ENCODE assay signal across 22 mouse cellular contexts in the genomic region with DNA sequence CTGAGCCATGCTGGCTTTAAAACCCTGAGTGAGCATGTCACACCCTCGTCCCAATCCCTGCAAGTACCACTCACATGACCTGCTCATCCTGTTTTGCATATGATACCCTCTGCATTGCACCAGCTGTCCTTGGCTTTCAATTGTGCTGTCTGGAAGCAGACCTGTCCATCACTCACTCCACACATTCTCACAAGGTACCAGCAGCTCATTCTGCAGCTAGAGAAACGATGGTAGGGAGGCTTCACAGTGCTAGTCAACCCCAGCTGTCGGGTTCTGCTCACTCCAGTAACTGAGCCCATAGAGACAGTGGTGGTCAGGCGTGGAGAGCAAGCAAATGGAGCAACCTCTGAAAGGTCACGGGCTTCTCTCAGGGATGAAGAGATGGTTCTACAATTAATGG.
"Had no signal": no experiment of that assay in that cellular context is flagged by ENCODE, and none has a peak within 500 bp of the region (broad histone marks: within the 10 kb centered on the region; RNA-seq: fewer than 3 reads in every experiment).

No protein-coding gene starts in this region.

- H3K36me3 ChIP-seq: liver, embryonic 15.5 days; lung, embryonic 15.5 days; midbrain, embryonic 15.5 days; neural tube, embryonic 15.5 days had no signal

- H3K9ac ChIP-seq: liver, embryonic 12.5 days; liver, embryonic 15.5 days; lung, embryonic 15.5 days; midbrain, embryonic 15.5 days; neural tube, embryonic 12.5 days; neural tube, embryonic 15.5 days had no signal

- ATAC-seq: liver, embryonic 12.5 days; midbrain, embryonic 15.5 days had no signal

- H3K9me3 ChIP-seq: liver, embryonic 12.5 days; liver, embryonic 15.5 days; lung, embryonic 15.5 days; megakaryocyte, embryonic 14.5 days; midbrain, embryonic 10.5 days; midbrain, embryonic 15.5 days; neural tube, embryonic 12.5 days; neural tube, embryonic 15.5 days had no signal

- H3K4me1 ChIP-seq: lung, embryonic 15.5 days; midbrain, embryonic 15.5 days had no signal

- H3K4me3 ChIP-seq: layer of hippocampus, adult 2 months; liver, embryonic 12.5 days; liver, embryonic 15.5 days; lung, embryonic 15.5 days; megakaryocyte, embryonic 14.5 days; midbrain, embryonic 10.5 days; midbrain, embryonic 15.5 days; neural tube, embryonic 12.5 days; neural tube, embryonic 15.5 days had no signal

- H3K27me3 ChIP-seq: liver, embryonic 12.5 days; liver, embryonic 15.5 days; lung, embryonic 15.5 days; megakaryocyte, embryonic 14.5 days; midbrain, embryonic 15.5 days; neural tube, embryonic 12.5 days; neural tube, embryonic 15.5 days had no signal

- H3K4me2 ChIP-seq: liver, embryonic 12.5 days; liver, embryonic 15.5 days; lung, embryonic 15.5 days; midbrain, embryonic 15.5 days; neural tube, embryonic 12.5 days; neural tube, embryonic 15.5 days had no signal

- H3K27ac ChIP-seq: kidney, postnatal 0 days; layer of hippocampus, adult 2 months; liver, embryonic 12.5 days; liver, embryonic 15.5 days; lung, embryonic 15.5 days; midbrain, embryonic 10.5 days; midbrain, embryonic 15.5 days; neural tube, embryonic 12.5 days; neural tube, embryonic 15.5 days had no signal

- DNase-seq: kidney, adult 2 months; kidney, postnatal 25 days; layer of hippocampus, adult 9-11 months; liver; lung, adult 18-20 months; lung, postnatal 10 days; lung, postnatal 36 days; right cerebral cortex, adult 18-20 months; right cerebral cortex, postnatal 25 days; spleen, adult 18-20 months; thymus, adult 18-20 months; thymus, postnatal 4 days had no signal
